Mouse (Mus musculus): ENCODE measurements around the gene Sh3bp2. TPM values are rescaled to one million over a fixed set of nuclear protein-coding genes. Genes with fewer than 3 reads are reported as not detected.

Gene Sh3bp2
- total RNA-seq, 2 experiments from 2014 or later, result 0.82 to 1.5 TPM

GRCm38 (mm10) chr5:34523958-34524485, 1.6 kb upstream of the Sh3bp2 start:
- DNase-seq, result no peak
- intact Hi-C loops (cut with DNase I), result loop anchor here (5.0 kb wide), 1 partner anchor 113 kb away; the partner anchor contains the start of gene Mfsd10

- intact Hi-C loops (cut with DNase I), result loop anchor here (5.0 kb wide), 1 partner anchor 113 kb away; the partner anchor contains the start of gene Mfsd10
- DNase-seq, result no peak
These were observed 1.1 kb upstream of the Sh3bp2 start for GRCm38 (mm10) chr5:34524511-34524910.

GRCm38 (mm10) chr5:34526477-34526775, 788 bp downstream of the Sh3bp2 start:
- DNase-seq, result no peak
- intact Hi-C loops (cut with DNase I), result no loop called here

DNA sequence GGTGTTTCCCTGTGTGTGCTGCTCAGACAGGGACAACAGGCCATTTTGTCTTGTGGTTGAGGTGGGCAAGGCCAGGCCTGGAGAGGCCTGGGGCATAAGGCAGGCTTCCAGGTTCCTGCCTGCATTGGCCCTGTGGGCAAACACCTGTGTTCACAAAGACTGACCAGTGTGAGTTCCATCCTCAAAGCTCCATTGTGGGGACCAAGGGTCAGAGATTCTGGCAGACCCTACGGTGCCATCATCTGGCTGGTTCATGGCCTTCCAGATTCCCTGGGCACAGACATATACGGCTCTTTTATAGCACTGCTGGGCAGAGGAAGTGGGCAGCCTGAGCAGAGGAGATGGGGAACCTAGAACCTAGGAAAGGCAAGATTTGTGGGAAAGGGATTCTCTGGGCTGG, 1.7 kb downstream of the Sh3bp2 start:
- intact Hi-C loops (cut with DNase I), result no loop called here

DNA sequence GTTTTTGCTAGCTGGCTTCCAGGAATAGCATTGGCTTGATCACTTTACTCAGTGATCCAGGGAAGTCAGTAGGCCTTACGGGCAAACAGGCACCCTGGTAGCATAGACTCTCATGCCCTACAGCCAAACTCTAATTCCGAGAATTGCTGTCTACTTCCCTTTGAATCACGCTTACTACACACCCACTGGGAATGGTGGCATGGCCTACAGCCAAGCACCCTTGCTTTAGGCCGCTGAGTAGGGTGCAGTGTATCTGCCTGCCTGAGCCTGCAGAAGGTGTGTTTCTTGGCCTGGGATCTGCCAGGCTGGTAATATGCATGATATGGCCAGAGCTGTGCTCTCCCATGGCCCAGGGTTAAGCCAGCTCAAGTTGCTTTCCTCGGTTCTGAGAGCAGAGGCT, 3.1 kb downstream of the Sh3bp2 start:
- DNase-seq, result no peak
- intact Hi-C loops (cut with DNase I), result no loop called here

More for the DNA sequence above, 1.7 kb downstream of the Sh3bp2 start:
- DNase-seq, result no peak

- no peak for DNase-seq
These were observed 4.5 kb downstream of the Sh3bp2 start for GRCm38 (mm10) chr5:34530116-34530515.

GRCm38 (mm10) chr5:34530687-34531086, 5.0 kb downstream of the Sh3bp2 start:
- intact Hi-C loops (cut with DNase I), result no loop called here
- no peak for DNase-seq

More at GRCm38 (mm10) chr5:34530116-34530515, 4.5 kb downstream of the Sh3bp2 start:
- intact Hi-C loops (cut with DNase I), result no loop called here

GRCm38 (mm10) chr5:34533066-34533465, 7.4 kb downstream of the Sh3bp2 start:
- DNase-seq, result no peak

GRCm38 (mm10) chr5:34533820-34534219, 8.2 kb downstream of the Sh3bp2 start:
- no peak for DNase-seq
- intact Hi-C loops (cut with DNase I), result no loop called here

More at GRCm38 (mm10) chr5:34533066-34533465, 7.4 kb downstream of the Sh3bp2 start:
- intact Hi-C loops (cut with DNase I), result no loop called here

DNA sequence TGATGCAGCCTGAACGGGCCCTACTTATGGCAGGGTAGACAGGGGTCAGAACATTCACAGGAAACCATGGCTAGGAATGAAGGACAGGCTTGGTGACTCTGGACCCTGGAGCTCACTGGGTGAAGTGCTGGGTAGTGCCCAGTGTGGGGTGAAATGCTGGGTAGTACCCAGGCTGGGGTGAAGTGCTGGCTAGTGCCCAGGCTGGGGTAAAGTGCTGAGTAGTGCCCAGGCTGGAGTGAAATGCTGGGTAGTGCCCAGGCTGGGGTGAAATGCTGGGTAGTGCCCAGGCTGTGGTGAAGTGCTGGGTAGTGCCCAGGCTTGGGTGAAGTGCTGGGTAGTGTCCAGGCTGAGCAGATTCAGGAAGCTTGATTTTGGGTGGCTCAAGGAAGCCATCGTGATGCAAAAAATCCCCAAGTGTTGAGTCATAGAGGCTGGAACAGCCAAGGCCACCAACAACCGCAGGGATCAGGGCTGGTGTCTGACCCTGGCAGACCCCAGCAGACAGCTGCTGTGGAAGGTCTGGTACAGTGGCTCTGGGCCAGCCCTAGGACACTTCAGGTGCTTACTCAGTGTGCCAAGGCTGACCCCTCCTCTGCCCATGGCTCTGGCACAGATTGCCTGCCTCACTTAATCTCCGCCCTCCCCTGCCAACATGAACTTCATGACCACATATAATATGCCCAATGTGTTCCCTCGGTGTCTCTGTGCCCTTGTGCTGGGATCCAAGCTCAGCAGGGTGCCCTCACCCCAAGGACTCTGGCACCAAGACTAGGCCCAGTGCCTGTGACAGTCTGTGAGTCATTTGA, 9.3 kb downstream of the Sh3bp2 start:
- intact Hi-C loops (cut with DNase I), result no loop called here
- no peak for DNase-seq

- DNase-seq, result no peak
- intact Hi-C loops (cut with DNase I), result no loop called here
These were observed 10.2 kb downstream of the Sh3bp2 start for GRCm38 (mm10) chr5:34535831-34536230.

GRCm38 (mm10) chr5:34538079-34538478, 12.4 kb downstream of the Sh3bp2 start:
- intact Hi-C loops (cut with DNase I), result no loop called here

DNA sequence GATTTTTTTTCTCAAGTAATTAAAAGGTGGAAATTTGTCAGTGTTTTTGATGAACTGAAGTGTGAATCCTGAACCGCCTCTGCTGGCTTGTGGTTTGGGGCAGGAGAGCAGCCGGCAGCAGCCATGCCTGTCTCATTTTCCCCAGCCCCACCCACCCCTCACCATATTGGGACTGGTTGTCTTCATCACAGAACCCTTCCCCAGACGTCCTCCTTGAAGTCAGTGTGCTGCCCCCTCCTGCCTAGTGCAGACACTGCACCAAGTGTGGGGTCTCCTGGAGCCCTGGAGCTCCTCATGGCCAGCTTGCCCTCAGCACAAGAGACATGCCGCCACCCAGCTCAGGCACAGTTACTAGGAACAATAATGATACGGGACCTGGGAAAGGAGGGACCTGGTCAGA, 12.9 kb downstream of the Sh3bp2 start:
- DNase-seq, result no peak

More at GRCm38 (mm10) chr5:34538079-34538478, 12.4 kb downstream of the Sh3bp2 start:
- DNase-seq, result no peak

DNA sequence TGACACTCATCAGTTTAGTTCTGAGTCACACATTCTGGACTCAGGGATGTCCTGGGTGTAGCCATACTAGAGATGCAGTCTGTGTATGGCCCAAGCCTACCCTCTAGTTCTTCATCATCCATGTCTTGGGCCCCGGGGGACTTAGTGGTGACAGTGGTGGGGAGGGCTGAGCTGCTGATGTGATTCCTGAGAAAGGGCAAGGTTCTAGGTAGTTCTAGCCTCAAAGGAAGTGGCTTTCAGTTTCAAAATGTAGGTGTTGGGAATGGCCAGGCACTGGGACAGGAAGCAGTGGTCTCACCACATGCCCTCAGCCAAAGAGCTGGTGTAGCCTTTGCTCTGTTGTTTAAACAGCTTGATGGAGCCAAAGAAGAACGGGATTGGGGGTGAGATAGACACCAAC, 13.5 kb downstream of the Sh3bp2 start:
- DNase-seq, result no peak
- intact Hi-C loops (cut with DNase I), result no loop called here

More for the DNA sequence above, 12.9 kb downstream of the Sh3bp2 start:
- intact Hi-C loops (cut with DNase I), result no loop called here

DNA sequence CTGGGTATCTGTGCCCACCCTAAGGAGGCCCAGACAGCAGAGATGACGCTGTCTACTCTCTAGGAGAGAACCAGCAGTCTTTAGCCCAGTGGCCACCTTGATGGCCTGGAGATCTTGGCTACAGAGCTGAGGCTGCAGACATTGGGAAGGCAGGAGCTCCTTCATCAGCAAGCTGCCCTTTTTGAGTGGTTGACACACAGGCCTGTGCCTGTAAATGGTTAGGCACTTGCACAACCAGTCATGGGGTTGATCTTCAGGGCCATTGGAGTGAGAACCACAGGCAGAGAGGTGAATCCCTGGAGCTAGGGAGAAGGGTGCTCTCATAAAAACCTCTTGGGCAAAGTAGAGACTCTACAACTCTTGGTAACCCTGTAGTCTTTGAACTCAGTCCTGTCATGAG, 16.5 kb downstream of the Sh3bp2 start:
- DNase-seq, result no peak
- intact Hi-C loops (cut with DNase I), result loop anchor here (5.0 kb wide), 1 partner anchor 330 kb away; no protein-coding TSS in a partner anchor

- intact Hi-C loops (cut with DNase I), result loop anchor here (5.0 kb wide), 1 partner anchor 331 kb away; no protein-coding TSS in a partner anchor
- DNase-seq, result no peak
These were observed 17.5 kb downstream of the Sh3bp2 start for GRCm38 (mm10) chr5:34543114-34543513.

DNA sequence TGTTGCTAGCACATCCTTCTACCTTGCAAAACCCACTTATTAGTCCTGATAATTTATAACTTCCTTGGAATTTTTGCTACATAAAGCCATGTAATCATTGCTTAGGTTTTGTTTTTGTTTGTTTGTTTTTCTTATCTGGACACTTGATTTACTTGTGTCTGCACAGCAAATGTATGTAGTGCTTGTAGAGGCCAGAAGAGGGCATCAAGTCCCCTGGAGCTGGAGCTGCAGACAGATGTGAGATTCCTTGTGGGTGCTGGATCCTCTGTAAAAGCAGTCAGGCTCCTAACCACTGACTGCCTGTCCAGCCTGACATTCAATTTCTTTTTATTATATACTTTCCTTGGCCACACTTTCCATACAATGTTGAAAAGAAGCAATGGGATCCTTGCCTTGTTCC, 21.8 kb downstream of the Sh3bp2 start:
- no peak for DNase-seq
- intact Hi-C loops (cut with DNase I), result loop anchor here (5.0 kb wide), 1 partner anchor 90 kb away; the partner anchor contains the start of gene Mfsd10

GRCm38 (mm10) chr5:34549135-34549482, 23.5 kb downstream of the Sh3bp2 start:
- no peak for DNase-seq
- intact Hi-C loops (cut with DNase I), result loop anchor here (5.0 kb wide), 1 partner anchor 88 kb away; the partner anchor contains the start of gene Mfsd10

DNA sequence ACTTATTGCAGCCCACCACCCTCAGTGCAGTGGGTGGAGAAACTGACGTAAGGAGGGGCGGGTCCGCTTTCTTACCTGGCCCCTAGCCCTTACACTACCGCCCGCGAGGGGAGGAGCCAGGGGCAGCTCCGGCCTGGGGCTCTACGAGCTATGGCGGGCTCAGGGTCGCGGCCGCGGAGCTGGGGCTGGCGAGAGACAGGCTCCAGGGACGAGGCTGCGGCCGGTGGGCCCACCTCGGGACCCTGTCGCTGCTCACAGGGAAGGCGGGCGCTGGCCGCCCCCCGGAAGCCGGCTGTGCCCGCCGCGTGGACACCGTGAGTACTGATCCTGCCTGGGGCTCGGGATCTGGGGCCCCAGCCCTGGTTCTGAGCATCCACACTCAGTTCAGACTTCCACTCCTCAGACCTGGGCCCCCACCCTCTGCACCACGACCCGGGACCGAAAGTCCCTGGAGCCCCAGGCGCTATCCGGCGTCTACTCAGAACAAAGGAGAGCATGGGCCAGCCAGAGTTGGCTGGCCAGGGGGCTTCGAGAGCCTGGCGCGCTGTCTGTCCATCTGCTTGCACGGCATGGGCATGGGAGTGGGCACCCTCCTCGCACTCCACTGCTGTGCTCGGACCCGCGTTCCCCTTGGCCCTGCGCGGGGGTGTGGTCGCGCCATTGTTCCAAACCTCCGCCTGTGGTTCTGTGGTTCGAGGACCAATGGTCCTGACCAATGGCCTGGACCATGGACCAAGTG, 24.0 kb downstream of the Sh3bp2 start:
- intact Hi-C loops (cut with DNase I), result loop anchor here (5.0 kb wide), 1 partner anchor 88 kb away; the partner anchor contains the start of gene Mfsd10
- no peak for DNase-seq

DNA sequence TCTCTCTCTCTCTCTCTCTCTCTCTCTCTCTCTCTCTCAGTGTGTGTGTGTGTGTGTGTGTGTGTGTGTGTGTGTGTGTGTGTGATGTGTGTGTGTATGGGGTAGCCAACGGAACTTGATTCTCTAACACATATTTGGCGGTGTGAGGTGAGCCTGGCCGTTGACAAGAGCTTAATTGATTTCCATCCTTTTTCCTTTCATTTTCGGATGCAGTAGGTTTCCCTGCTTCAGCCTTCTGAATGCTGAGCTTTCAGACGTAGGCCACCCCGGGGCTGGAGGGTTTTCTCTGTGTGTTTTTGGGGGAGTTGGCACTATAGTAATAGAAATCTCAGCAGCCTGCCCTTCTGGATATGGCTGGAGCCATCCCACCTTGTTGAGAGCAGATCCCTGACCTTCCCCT, 24.6 kb downstream of the Sh3bp2 start:
- DNase-seq, result no peak
- intact Hi-C loops (cut with DNase I), result no loop called here

DNA sequence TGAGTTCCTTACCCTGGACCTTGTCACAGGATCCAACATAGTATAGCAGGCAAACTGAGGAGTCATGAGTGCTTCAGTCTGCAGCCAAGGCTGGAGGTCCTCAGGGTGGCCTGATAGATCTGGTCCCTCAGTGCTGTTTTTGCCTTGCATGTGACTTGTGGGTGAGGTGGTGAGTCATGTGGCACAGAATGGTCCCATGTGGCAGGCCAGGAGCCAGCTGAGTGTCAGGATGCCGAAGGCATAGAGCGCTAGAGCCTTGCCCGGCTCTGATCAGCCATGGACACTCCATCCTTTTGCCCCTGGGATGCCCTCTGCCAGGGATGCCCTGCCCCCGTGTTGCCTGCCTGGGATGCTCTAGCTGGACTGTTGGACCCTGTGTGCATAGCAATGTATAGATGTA, 26.2 kb downstream of the Sh3bp2 start:
- DNase-seq, result no peak
- intact Hi-C loops (cut with DNase I), result no loop called here

Data from gastrocnemius, postnatal 36 days (tissue).